Mouse (Mus musculus) MEL (cell line): ENCODE data around the gene Cyp1a1.

Experiments
- CTCF ChIP-seq, 3 experiments: IDR thresholded peaks in 2 of 3; conservative IDR thresholded peaks in 1 of 3; 2 replicates each; pipeline ENCODE4 v1.5.1; 2011 to 2012; ENCODE audit warnings: low read length in 3 of 3, low read depth in 2 of 3, mild to moderate bottlenecking in 2 of 3, improper control_type of control experiment in 1 of 3, inconsistent platforms in 1 of 3, mixed read lengths in 1 of 3, moderate library complexity in 1 of 3; ENCODE audit not compliant: control insufficient read depth in 1 of 3, insufficient read depth in 1 of 3, poor library complexity in 1 of 3, severe bottlenecking in 1 of 3
- EP300 ChIP-seq, 2 experiments: IDR thresholded peaks; 2 replicates each; pipeline ENCODE4 v1.6.1; 2011; ENCODE audit warnings: improper control_type of control experiment in 2 of 2, low read length in 2 of 2, low read depth in 1 of 2, mild to moderate bottlenecking in 1 of 2
- NRF1 ChIP-seq: IDR thresholded peaks from 2 replicates; pipeline ENCODE4 v1.6.1; 2014; ENCODE audit warnings: low read depth, mild to moderate bottlenecking, inconsistent platforms, low read length, improper control_type of control experiment, moderate library complexity; ENCODE audit not compliant: poor library complexity, insufficient read depth, severe bottlenecking
- POLR2A ChIP-seq, 2 experiments: IDR thresholded peaks; 2 replicates each; pipeline ENCODE4 v1.6.1; 2011 to 2012; ENCODE audit warnings: low read length in 2 of 2, mild to moderate bottlenecking in 2 of 2, control low read depth in 1 of 2, improper control_type of control experiment in 1 of 2, low read depth in 1 of 2, moderate library complexity in 1 of 2; ENCODE audit not compliant: control insufficient read depth in 1 of 2, insufficient read depth in 1 of 2, poor library complexity in 1 of 2
- RCOR1 ChIP-seq: IDR thresholded peaks from 2 replicates; pipeline ENCODE4 v1.6.1; 2012; ENCODE audit warnings: low read depth, mild to moderate bottlenecking, inconsistent platforms, low read length, improper control_type of control experiment
- TCF12 ChIP-seq: IDR thresholded peaks from 2 replicates; pipeline ENCODE4 v1.6.1; 2014; ENCODE audit warnings: low read depth, mild to moderate bottlenecking, inconsistent platforms, low read length, improper control_type of control experiment, moderate library complexity

GRCm38 (mm10) chr9:57706496-57706895, 18.8 kb downstream of the Cyp1a1 start:
- TF ChIP-seq CTCF (IDR thresholded peaks at IDR 0.05 in 2 of 3, conservative IDR thresholded peaks at IDR 0.05 in 1 of 3; ENCODE audit: control insufficient read depth in 1 of 3, insufficient read depth in 1 of 3, low read depth in 2 of 3, low read length in 3 of 3, poor library complexity in 1 of 3, severe bottlenecking in 1 of 3) = no peak
- no peak for TF ChIP-seq TCF12
- no peak for TF ChIP-seq POLR2A (IDR thresholded peaks at IDR 0.05; ENCODE audit: control insufficient read depth in 1 of 2, insufficient read depth in 1 of 2, low read depth in 1 of 2, low read length in 2 of 2, poor library complexity in 1 of 2)
- no peak for TF ChIP-seq RCOR1
- no peak for TF ChIP-seq NRF1
- no peak for TF ChIP-seq EP300 (IDR thresholded peaks at IDR 0.05; ENCODE audit: low read depth in 1 of 2, low read length in 2 of 2)
